Mouse (Mus musculus) thymus, postnatal 4 days (tissue): ENCODE results near the gene Pisd.
"Not testable (repeated sequence)": the region's sequence is repeated elsewhere in the genome, so short reads cannot be mapped to it uniquely, and the experiment has no call there.

ENCODE experiments used
- DNase-seq: peaks from one replicate; pipeline ENCODE4 v3.0.0; 2021

Pisd gene

DNA sequence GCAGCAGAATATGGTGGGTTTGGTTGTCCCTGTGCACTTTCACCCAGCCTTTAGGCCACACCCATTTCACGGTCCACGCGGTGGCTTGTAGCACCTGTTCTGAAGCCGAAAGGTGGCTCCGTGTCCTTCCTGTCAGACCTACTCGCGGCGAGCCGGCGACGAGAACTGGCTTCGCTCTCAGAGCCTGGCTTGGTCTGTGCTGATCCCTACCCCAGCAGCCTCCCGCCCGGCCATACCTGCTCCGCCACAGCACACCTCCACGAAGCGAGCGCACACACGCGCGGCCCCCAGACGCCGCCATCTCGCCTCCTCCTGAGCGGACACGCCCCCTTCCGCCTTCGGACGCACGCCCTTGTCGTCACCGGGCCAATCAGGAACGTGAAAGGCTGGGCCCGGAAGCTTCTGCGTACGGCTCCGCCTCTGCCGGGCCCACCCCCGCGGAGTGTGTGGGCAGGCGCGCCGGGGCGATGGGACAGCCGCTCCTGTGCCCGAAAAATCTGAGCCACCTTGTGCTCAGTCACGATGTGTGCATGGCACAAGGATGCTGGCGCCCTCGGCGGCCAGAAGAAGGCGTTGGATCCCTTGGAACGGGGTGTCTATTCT, at the start of gene Pisd:
Gene Pisd, minus strand, starts transcription at position 334 of the 603 bp plus-strand sequence.
- DNase-seq = peak; percentile 97

DNA sequence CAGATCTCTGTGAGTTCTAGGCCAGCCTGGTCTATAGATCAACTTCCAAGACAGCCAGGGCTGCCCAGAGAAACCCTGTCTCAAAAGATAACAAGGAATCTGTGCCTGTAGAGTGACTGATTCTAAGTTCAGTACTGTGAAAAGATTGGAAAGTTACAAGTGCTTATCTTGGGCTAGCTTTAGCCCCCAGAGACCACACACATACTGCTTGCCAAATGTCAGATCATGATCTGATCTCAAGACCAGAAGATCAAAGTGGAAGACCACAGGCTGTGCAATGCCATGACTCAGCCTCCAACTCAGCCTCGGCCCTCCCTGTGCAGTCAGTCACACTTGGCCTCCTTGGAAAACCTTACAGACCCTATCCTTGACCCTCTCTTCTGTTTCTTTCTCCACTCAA, 49.1 kb upstream of the Pisd start:
- DNase-seq = no peak

DNA sequence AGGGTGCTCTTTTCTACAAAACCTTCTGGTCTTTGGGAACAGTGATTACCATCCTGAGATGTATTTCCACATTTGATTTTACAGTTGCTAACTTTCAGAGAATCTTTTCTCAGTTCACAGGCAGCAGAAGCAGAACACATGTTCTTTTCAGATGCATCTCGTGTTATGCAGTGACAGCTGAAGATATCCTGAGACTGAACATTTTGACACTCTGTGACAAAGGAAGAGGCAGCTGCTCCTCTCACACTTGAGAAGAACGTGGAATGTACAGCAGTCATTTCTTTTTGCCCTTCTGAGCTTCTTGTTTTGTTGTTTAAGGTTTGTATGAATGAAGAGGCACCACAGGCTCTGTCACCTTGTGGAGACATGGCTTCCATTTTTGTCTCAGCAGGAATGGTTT, 44.6 kb upstream of the Pisd start:
- no peak for DNase-seq

DNA sequence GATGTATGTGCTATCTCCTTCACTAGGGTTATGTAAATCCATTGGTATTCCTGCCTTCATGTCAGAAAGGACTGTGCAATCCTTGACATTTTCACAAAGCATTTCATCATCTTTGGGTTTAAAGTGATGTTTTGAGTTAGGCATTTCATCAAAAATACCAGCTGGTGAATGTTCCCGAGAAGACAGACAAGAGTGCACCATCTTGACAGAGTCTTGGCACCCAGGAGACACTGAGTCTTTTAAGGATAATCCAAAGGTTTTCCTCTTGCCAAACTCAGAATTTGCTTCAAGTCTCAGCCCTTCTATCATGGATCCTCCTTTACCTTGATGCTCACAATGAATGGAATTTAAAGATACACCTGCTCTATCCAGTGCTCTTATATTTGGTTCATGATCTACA, 43.3 kb upstream of the Pisd start:
- DNase-seq = not testable (repeated sequence)

DNA sequence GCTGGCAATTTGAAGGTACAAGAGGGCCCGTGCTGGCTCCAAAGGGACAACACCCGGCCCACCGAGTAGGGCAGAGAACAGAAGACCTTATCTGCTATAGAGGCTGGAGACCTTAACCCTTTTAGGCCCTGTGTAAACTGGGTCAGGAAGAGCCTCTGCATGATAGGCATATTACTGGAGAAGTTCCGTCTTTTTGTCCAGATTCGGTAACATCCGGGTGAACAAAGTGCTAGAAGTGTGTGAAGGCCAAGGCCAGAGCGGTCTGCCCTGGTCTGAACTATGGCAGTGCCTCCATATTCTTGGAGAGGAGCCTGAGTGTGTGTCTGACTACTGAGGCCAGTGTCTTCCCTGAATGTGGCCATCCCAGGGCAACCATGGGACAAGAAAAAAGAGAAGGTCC, 41.6 kb upstream of the Pisd start, which contains the start of gene Gm20671:
Gene Gm20671, minus strand, starts transcription at position 101 of the 400 bp plus-strand sequence.
- DNase-seq = no peak

DNA sequence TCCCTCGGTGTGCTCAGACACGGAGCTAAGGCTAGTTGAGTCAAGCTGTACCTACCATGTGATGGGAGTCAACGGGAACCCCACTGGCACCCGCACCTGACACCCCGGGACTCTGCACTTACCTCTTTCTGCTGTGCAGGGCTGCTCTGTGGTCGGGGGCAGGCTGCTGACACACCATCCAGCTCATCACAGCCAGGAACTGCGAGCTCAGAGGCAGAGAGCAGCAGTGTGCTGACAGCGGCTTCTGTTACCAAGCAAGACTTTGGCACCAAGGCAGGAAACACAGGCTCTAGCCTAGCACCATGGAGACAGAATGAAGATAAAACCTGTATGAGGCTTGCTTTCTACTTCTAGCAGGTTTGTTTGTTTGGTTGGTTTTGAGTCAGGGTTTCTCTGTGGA, 35.0 kb upstream of the Pisd start:
- DNase-seq = no peak

DNA sequence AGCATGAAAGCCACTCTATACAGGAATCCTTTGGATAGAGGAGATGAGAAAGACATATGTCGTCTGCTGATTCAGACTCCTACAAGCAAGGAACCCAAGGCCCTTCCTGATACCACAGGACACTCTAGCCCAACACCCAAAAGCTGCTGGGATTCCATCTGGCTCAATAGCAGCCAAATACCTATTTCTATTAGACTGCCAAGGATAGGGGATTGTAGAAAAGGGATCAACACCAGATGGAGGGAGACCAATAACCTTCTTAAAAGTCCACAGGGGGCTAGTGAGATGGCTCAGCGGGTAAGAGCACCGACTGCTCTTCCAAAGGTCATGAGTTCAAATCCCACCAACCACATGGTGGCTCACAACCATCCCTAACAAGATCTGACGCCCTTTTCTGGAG, 29.9 kb upstream of the Pisd start:
- DNase-seq = no peak

DNA sequence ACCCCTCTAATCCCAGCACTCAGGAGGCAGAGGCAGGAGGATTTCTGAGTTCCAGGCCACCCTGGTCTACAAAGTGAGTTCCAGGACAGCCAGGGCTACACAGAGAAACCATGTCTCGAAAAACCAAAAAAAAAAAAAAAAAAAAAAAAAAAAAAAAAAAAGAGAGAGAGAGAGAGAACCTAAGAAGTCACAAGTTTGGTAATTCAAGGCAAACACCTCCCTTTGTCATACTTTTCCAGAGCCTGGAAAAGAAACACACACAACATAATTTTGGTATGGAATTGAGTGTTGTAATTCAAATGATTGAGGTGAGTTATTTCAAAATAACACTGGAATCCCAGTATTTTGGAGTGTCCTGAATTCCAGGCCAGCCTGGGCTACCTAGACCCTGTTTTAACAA, 1.0 kb upstream of the Pisd start:
- not testable (repeated sequence) for DNase-seq

DNA sequence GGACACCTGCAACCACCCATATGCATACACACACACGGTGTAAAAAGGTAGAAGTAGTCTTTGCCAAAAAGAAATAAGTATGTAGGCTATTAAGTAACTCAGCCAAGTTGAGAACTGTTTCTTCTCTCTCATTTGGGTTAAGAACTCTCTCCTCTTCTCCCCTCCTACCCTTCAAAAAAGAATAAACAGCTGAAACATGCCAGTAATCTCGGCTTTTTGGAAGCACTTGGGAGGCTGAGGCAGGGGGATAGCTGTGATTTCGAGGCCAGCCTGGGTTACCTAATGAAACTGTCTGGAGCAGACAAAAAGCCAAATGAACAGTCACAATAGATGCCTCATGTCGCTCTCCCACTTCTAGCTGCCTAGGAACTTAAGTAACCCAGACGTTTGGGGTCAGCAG, 720 bp downstream of the Pisd start:
- DNase-seq = no peak

DNA sequence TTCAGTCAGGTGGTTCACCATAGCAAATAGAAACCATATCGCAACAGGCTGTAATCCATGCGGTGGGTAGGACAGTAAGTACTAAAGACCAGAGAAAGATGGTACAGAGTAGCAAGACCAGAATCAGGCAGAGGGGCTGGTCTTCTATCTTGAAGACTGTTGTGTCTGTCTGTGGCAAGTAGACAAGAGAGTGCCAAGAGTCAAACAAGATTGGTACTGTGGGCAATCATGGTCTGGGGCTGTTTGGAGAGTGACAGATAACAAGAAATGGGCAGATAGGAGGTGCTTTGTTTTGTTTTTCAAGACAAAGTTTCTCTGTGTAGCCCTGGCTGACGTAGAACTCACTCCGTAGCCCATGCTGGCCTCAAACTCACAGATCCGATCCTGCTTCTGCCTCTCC, 3.9 kb downstream of the Pisd start:
- DNase-seq = no peak

DNA sequence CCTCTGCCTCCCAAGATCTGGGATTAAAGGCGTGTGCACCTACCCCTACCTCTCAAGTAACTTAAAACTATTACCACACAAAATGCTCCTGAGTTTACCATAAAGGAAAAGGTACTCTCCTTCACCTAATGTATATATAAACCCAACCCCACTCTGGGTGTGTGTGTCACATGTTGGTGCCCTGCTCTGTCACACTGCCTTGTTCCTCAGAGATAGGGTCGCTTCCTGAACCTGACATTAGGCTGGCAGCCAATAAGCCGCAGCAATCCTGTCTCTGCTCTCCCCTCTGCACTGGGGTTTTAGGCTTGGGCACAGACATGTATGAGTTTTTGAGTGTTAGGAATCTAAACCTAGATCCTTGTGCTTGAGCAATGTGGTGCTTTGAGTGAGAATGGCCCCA, 7.3 kb downstream of the Pisd start:
- no peak for DNase-seq

DNA sequence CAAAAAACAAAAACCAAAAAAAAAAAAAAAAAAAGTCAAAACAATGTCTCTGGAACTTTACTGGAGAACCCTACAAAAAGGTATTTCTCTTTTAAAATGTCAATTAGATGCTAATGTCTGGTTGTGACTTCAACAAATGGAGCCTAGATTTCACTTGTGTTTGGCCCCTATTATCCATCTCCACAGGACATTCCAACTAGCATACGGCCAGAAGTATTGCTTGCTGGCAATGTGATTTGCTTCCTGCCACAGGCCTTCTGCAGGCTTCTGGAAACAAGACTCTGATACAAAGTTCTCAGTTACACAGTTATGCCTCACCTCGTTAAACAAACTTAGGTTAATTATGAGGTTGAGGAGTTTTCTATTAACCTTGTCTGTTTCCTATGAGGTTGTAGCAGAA, 13.1 kb downstream of the Pisd start:
- no peak for DNase-seq

DNA sequence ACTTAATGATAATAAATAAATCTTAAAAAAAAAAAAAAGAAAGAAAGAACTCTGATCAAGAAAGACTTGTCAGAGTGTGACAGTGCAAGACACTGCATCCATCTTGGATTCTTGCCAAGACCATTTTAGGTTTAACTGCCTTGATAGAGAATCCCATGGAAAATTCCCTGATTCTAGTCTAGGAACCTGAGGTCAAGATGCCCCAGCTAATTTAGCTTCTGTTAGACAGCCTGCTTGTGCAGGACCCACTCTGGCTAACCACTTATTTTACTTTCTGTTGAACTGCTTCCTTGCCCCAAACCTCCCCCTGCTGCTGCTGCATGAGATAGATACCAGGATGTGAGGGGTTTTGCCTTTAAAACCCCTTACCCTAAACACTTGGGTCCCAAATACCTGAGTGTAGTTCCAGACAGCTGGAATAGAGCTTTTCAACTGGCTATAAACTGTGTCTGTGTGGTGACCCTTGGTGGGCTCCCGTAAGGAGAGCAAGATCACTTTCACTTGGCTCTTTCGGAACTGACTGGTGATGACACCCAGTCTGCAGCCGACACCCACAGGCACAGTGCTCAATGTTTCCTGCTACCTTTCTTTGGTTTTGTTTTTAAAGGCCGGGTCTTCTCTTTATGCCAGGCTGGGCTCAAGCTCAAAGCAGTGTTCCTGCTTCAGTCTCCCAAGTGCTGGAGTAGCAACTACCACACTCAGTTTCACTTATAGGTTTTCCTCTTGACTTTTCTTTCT, 17.6 kb downstream of the Pisd start:
- DNase-seq = no peak

DNA sequence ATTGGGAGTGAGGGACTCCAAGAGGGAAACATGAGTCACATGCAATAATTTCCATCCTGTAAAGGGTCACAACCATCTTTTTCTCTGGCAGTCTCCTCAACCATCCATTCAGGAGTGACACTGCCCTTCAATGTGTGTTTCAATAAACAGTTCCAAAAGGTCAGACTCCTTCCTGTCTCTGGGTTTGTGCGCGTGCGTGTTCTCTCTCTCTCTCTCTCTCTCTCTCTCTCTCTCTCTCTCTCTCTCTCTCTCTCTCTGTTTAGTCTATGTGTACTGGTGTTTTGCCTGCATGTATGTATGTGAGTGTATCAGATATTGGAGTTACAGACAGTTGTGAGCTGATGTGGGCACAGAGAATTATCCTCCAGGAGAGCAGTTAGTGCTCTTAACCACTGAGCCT, 18.4 kb downstream of the Pisd start:
- no peak for DNase-seq

DNA sequence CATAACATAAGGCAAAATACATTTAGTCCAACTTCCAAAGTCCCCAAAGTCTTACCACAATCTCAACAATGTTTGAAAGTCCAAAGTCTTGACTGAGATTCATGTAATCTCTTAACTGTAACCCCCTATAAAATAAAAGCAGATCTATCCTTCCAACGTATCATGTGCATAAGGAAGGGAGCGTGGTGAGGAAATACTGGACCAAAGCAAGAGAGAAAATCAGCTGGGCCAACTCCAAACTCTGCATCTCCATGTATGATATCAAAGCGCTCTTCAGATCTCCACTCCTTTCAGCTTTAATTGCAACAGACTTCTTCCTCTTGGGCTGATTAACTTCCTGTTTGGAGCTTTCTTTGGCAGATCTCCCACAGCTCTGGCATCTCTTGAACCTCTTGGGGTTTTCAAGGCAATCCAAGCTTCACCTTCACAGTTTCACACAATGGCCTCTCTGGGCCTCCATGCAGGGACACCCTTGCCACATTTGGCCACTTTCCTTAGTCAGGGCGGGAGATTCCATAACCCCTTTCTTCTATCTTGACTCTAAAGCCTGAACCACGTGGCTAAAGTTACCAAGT, 23.8 kb downstream of the Pisd start:
- no peak for DNase-seq

DNA sequence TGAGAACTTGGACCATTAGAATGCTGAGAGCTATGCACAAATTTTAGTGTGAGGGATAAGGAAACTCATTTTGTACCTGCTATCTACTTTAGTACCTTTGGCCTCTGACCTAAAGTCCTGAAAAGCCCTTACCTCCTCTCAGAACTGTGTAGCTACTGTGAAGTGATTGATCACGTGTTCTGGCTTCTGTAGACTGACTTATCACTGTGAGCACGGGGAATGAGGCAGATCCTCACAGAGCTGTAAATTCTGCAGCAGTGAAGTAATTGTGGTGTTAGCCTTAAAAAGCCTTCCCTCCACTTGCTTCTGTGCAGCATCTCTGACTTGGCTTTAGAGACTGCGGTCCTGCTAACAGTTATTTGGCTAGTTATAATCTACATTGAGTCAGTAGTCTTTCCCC, 24.7 kb downstream of the Pisd start:
- DNase-seq = no peak

DNA sequence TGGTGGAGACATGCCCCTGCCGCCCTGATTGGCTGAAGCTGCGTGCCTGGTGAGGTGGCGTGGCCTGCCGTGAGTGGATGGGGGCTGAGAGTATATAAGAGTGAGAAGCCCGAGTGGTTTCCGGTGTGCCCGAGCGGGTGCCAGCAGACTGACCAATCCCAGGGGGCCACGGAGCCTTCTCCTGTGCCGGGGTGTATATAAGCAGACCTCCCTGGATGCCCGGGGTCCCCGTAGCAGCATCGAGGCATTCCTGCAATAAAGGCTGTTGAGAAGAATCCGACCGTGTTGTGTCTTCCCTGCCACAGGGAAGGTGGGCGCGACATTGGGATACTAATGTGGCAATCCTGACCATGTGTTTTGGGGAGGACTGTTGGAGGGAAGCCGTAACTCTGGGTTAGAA, 25.1 kb downstream of the Pisd start:
- not testable (repeated sequence) for DNase-seq

DNA sequence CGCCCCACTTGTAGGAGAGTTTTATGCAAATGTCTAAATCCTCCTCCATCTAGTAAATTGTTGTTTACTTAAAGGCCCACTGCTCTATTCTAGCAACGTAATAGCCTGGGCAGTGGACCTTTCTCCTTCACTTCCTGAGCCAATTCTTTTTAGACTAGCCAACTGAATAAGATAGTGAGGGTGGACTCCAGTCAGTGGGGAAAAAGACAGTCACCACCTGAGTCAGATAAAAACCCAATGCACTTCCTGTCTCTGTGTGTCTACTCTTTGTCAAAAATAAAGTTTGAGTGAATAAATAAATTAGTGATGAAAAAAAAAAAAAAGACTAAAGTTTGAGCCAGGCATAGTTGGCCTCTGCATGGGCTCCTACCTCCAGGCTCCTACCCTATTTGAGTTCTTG, 25.8 kb downstream of the Pisd start:
- no peak for DNase-seq

DNA sequence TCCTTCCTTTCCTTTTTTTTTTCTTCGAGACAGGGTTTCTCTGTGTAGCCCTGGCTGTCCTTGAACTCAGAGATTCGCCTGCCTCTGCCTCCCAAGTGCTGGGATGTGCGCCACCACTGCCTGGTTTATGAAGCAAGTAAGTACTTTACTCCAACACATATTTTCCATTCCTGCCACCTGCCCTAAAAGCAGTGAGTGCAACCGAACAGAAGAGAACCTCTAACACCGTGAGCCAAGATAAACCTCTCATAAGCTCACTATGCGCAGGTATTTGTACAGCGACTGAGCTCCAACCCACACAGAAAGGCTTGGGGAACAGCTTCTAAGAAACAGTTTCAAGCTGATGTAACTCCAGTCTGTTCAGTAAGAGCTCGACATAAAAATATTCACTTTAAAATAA, 29.3 kb downstream of the Pisd start:
- DNase-seq = no peak

DNA sequence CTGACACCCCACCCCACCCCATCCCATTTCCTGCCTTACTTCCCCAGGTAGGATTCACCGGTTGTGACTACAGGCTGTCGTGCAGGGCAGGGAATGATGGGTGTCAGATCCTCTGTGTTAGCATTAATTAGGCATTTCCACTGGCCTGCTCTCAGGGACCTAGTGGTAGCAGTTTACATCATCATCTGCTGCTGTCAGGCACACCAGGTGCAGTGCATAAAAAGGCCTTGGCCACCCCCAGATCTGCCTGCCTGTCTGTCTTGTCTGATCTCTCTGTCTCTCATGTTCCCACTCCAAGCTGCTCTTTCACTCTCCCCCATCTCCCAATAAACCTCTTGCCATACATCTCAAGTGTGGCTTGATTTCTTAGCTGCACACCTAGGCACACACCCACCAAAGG, 33.7 kb downstream of the Pisd start:
- no peak for DNase-seq

DNA sequence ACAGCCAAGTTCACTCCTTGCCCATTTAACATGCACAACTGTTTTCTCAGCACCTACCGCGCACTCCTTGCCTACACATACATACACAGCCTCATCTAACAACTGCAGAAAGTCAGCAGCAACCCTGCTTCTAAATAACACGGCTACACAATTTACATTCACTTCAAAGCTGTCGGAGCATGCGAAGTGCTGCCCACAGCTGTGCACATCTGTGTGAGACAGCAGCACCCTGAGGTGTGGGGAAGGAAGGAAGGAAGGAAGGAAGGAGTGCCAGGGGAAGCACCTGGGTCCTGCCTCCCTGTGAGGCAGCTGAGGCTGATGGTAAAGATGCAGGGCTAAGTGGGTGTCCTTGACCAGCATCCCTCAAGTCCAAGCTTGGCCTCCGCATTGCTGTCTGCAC, 36.5 kb downstream of the Pisd start:
- peak; percentile 81 for DNase-seq

DNA sequence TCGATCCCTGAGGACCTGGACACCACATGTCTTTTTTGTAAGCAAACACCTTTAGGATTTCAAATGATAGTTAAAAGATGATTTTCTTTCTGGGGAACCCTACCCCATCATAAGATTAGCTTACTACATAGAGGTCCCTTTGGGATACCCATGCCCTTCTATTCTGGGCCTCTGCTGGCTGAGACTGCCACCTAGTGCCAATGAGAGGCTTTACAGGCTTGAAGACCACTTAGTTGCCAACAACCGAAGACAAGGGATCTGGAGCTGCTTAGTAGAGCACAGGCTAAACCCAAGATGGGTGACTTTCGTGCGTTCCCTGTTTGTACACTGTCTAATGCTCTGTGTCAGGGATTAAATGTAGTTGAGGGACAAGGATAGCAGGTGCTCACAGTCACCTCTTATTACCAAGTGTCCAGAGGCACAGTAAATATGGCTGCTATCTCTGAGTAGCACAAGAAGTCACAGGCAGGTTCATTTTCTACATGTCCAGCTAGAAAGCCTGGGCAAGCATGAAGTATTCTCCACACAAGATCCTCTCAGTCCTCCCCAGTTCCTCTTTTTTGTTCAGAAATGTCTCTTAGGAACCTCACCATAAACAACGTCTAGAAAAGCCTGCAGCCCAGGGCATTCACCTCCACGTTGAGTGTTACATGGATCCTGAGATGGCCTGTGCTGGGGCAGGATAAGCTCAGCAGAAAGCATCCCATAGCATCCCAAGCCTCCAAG, 37.6 kb downstream of the Pisd start:
- peak; percentile 63 for DNase-seq

DNA sequence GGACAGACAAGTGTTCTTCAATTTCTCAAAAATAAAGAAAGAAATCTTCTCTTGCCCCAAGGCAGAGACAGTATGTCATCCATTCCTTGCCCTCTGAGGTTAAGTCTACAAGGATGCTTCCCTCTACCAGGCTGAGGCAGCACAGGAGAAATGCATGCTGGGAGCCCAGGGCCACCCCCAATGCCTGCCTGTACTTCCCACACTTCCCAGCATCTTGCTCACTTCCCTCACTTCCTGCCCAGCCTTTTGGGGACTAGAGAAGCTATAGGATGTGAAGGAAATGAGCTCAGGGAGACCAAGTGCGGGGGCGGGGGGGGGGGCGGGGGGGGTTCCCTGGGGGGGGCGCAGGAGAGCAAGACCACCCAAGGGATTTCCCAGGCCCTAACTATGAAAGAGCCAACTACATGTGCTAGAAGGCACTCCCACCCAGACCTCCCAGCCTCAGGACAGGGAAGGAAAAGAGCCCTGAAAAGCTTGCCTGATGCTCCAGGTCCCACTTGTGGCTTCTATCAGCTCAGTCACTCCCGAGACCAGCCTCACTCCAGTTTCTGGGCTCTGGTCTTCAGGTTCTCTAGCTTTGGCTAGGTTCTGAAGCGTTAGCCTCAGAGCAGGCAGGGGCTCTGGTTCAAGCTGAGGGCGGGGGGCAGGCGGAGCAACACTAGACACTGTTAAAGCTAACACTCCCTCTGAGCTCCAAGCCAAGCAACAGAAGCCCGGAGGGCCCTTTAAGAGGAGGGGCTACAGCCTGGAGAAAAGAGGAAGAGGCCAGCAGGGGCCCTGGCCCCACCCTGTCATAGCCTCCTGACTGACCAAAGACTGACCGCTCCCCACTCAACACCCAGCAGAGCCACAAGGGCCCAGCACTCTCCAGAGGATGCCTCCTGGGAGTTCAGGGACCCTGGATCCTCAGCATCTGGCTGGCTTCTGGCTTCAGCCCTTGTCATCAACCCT, 39.5 kb downstream of the Pisd start:
- peak; percentile 46 for DNase-seq
